Mouse (Mus musculus) WW6 (cell line): ENCODE measurements around the gene Gm49776.
"Not testable (repeated sequence)": the region's sequence is repeated elsewhere in the genome, so short reads cannot be mapped to it uniquely, and the experiment has no call there.

Experiments
- DNase-seq: peaks from one replicate; pipeline ENCODE4 v3.0.0-alpha.2; 2013; ENCODE audit warnings: low read depth, low spot score

Gene Gm49776

DNA sequence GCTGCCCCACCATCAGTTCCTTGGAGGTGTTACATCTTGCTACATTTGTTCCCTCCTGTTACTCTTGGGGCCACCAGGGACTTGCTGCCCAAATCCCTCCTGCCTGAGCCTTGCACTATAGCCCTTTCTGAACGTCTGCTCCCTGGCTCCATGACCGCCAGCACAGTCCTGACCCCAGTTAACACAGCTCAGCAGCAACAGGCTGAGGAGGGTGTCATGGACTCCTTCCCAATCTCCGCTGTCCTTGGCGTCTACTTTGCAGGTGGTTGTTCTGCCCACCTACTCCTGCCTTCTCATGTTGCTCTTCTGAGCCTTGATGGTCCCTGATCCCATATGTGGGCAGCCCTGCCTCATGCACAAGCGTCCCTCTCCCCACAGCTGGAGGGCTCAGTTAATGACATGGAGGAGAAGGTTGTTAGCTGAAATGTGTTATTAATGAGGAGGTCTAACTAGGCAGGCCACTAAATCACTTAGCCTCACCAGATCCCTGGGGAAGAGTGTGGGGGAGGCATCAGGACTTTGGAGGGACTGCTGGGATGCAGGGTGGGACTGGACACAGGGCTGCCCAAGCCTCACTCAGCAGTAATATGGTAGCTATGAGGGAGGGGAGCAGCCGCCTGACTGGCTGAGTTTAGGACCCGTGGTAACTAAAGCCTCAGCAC lies 54.6 kb downstream of the Gm49776 start:
- DNase-seq = no peak

DNA sequence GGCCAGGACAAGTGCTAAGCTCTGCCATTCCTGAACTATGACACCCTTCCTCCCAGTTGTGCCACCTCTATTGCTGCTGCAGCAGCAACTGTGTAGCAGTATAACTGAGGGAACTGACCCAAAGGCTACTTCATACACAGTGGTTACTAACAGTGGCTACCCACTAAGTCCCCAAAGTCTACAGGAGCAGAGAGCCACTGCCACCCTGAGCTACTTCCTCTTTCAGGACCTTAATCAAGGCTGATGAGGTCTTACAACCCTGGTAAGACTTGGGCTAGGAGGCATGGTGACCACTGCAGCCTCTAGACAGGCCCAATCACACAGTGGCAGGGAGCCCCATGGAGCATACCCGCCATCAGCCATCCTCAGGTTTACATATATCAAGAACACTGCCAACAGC lies 56.1 kb downstream of the Gm49776 start:
- DNase-seq = no peak

DNA sequence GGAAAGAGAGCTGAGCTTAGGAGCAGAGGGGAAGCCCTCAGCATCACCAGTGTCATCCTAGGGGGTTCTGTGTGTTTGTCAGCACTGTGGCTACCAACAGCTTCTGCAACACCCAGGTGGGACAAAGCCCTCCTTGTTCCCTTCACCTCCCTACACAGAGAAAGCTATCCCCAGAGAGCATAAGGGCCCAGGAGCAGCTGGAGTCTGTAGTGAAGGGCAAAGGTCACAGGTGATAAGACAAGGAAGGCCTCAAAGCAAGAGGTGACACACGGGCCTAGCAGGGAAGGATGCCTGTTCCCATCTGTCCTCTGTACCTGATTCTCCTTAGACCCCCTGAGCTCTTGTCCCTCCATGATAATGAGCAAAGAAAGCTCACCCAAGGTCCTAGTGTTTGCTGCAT lies 56.5 kb downstream of the Gm49776 start:
- no peak for DNase-seq

DNA sequence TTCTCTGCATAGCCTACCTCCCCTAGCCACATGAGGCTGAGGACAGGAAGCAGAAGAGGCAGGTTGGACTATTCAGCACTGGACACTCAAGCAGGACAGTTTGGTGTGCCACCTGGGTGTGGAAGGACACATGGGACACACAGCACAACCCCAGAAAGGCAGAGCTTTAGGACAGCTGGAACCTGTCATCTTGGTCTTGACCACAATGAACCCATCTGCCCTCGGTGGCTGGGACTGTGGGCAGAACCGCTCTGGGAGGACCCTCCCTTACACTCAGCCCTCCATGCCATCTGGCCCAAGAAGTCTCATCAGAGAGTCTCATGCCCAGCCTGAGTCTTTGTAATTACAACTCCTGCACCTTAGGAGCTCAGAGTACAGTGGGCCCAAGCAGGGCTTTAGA lies 58.1 kb downstream of the Gm49776 start:
- no peak for DNase-seq

DNA sequence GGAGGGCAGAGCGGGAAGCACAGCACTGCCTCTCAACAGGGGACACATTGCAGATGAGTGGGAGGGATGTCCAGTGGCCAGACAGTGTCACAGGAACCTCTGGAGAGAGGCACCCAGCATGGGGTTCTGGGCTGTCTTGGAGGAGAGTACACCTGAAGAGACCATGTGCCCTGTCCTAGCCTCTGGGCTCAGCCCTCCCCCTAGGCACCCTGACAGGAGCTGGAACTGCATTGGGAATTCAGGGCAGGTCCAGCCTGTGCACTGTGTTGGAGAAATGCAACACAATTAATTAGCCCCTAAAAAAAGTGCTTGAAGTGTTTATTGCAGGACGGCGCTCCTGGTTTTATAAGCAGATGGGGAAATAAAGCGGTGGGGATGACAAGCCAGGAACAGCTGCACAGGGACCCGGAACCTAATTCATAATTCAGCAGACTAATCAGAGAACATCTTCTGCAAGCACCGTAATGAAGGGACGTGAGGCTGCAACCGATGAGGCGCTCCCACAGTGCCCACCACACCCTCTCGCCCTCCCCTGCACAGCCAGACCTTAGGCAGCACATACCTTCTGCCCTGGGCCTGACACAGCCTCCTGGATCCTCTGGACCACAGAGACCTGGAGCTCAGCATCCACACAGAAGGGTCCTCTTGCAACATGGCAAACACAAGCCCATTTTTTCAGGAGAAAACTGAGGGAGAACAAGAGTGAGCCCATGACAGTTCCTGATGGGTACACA lies 59.6 kb downstream of the Gm49776 start:
- DNase-seq = no peak

DNA sequence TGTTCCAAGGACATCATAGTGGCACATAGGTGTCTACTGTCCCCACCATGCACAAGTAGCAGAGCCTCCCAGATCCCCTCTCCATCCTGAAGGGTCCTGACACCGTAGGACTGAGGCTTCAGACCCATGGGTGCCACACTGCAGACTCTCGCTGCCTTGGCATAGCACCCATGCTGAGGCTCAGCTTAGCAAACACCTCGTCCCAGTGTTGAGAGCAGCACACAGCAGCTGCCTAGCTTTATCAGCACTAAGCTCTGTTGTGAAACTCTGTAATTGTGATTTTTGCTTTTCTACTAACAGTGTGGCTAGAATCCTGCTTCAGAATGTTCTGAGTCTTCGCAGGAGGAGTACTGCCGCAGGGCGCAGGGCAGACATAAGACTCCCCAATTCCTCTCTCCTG lies 60.2 kb downstream of the Gm49776 start:
- no peak for DNase-seq

DNA sequence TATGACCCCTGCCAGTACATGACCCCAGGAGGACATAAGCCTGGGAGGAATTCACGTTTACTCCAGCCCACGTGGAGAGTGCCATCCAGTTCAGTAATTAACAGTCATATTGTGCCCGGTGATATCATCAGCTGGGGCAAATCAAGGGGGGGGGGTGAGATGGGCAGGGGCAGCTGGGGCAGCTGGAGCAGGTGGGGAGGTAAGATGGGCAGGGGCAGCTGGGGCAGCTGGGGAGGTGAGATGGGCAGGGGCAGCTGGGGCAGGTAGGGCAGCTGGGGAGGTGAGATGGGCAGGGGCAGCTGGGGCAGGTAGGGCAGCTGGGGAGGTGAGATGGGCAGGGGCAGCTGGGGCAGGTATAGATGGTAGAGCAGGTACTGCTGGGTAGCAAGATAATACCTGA lies 62.6 kb downstream of the Gm49776 start:
- DNase-seq = not testable (repeated sequence)
